Mouse (Mus musculus) heart, adult 2 months (tissue): ENCODE data around the gene H2afv.

Experiments used
- CTCF ChIP-seq: fragments of 200-600 bp; IDR thresholded peaks from 2 replicates; pipeline ENCODE4 v1.8.1; 2022; ENCODE audit warnings: antibody characterized with exemption, mild to moderate bottlenecking, moderate library complexity
- EP300 ChIP-seq: fragments of 200-500 bp; IDR thresholded peaks from 2 replicates; pipeline ENCODE4 v1.6.1; 2011; ENCODE audit warnings: low read depth, low read length, control low read depth; ENCODE audit not compliant: insufficient read depth
- POLR2A ChIP-seq: fragments of 200-500 bp; IDR thresholded peaks from 2 replicates; pipeline ENCODE4 v1.6.1; 2011; ENCODE audit warnings: mild to moderate bottlenecking, low read depth, low read length, control low read depth; ENCODE audit not compliant: insufficient read depth

GRCm38 (mm10) chr11:6456083-6456482, 11.8 kb upstream of the H2afv start:
- no peak for TF ChIP-seq EP300
- TF ChIP-seq POLR2A = no peak
- TF ChIP-seq CTCF = no peak
